12 mouse cellular contexts compared by ENCODE assay signal in the genomic region with DNA sequence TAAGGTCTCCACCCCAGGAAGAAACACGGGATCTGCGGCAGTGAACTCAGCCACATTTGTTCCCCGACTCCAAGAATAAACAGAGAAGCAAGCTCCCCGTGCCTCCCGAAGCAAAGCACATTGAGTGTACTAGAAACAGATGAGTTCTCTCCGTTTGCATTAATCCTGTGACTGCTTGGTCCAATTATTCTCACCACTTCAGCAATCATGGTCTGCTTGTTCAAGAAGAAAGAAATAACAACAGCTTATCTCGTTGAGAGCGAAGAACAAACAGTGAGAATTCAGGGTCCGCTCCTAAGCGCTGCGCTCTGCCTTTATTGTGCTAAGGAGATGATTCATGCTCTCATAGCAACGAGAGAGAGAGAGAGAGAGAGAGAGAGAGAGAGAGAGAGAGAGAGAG.
DNase-seq lines count a peak whose midpoint lies in the region; ATAC-seq lines count a peak whose summit lies in the region.
"Had no signal": no experiment of that assay in that cellular context is flagged by ENCODE, and none has a peak within 500 bp of the region (broad histone marks: within the 10 kb centered on the region; RNA-seq: fewer than 3 reads in every experiment).

No protein-coding gene starts in this region.

- H3K36me3 ChIP-seq in forebrain, embryonic 14.5 days (ENCODE audit: control insufficient read depth, insufficient read depth, low read length): no peaks in the 10 kb centered on the region
- H3K36me3 ChIP-seq in forebrain, embryonic 10.5 days (replicated peaks): no peaks in the 10 kb centered on the region
- H3K36me3 ChIP-seq in lung, embryonic 15.5 days: no peaks in the 10 kb centered on the region
- H3K36me3 ChIP-seq: G1E; hindbrain, embryonic 15.5 days; neural tube, embryonic 12.5 days had no signal

- peaks cover 9% of the 10 kb centered on the region for H3K4me1 ChIP-seq in forebrain, embryonic 14.5 days (ENCODE audit: control insufficient read depth, insufficient read depth, low read length)
- peaks cover 12% of the 10 kb centered on the region for H3K4me1 ChIP-seq in forebrain, embryonic 10.5 days
- peaks cover 35% of the 10 kb centered on the region for H3K4me1 ChIP-seq in lung, embryonic 15.5 days

- no peak overlapping the region for H3K27ac ChIP-seq in forebrain, embryonic 14.5 days (ENCODE audit: low read depth, low read length)
- no peak overlapping the region for H3K27ac ChIP-seq in forebrain, embryonic 10.5 days
- H3K27ac ChIP-seq in lung, embryonic 15.5 days: no peak overlapping the region
- H3K27ac ChIP-seq: hindbrain, embryonic 15.5 days; neural tube, embryonic 12.5 days had no signal

- no peaks in the 10 kb centered on the region for H3K9me3 ChIP-seq in forebrain, embryonic 14.5 days (replicated peaks; ENCODE audit: control insufficient read depth, low read length)
- H3K9me3 ChIP-seq in forebrain, embryonic 10.5 days: no peaks in the 10 kb centered on the region
- no peaks in the 10 kb centered on the region for H3K9me3 ChIP-seq in lung, embryonic 15.5 days
- H3K9me3 ChIP-seq: hindbrain, embryonic 15.5 days; neural tube, embryonic 12.5 days had no signal

- H3K9ac ChIP-seq in forebrain, embryonic 14.5 days (ENCODE audit: low read length): no peak overlapping the region
- H3K9ac ChIP-seq in lung, embryonic 15.5 days: no peak overlapping the region
- H3K9ac ChIP-seq: hindbrain, embryonic 15.5 days; neural tube, embryonic 12.5 days had no signal

- H3K27me3 ChIP-seq in forebrain, embryonic 14.5 days (replicated peaks; ENCODE audit: control insufficient read depth, insufficient read depth, low read length): no peaks in the 10 kb centered on the region
- peaks cover 7% of the 10 kb centered on the region; the same call in 1 of the 2 replicates for H3K27me3 ChIP-seq in forebrain, embryonic 10.5 days (ENCODE audit: poor library complexity, severe bottlenecking)
- no peaks in the 10 kb centered on the region for H3K27me3 ChIP-seq in lung, embryonic 15.5 days
- H3K27me3 ChIP-seq: neural tube, embryonic 12.5 days had no signal

- no peak overlapping the region for H3K4me3 ChIP-seq in forebrain, embryonic 14.5 days (ENCODE audit: low read depth, low read length)
- no peak overlapping the region for H3K4me3 ChIP-seq in forebrain, embryonic 10.5 days
- no peak overlapping the region for H3K4me3 ChIP-seq in lung, embryonic 15.5 days
- H3K4me3 ChIP-seq: hindbrain, embryonic 15.5 days; neural tube, embryonic 12.5 days had no signal

- peak; percentile 49 for DNase-seq in forebrain, embryonic 14.5 days (ENCODE audit: low spot score)
- no peak for DNase-seq in forebrain, embryonic 10.5 days (ENCODE audit: extremely low spot score, low spot score)
- DNase-seq in lung, postnatal 10 days: no peak
- peak; percentile 11 for DNase-seq in layer of hippocampus, adult 9-11 months
- DNase-seq in right cerebral cortex, postnatal 4 days: peak; percentile 8
- no peak for DNase-seq in cerebellum, postnatal 25 days
- DNase-seq in cerebellum, adult 9-10 months: no peak
- DNase-seq: cerebellum, adult 11-12 months had no signal

- peak; percentile 60; the same call in 1 of the 2 replicates for ATAC-seq in forebrain, embryonic 14.5 days
- ATAC-seq in lung, embryonic 15.5 days (ENCODE audit: borderline replicate concordance, extremely low read depth, low FRiP score, low TSS enrichment): no peak

- WGBS in forebrain, embryonic 14.5 days: 52% methylated on average over 12 of the region's 12 CpGs
- 68% methylated on average over 12 of the region's 12 CpGs for WGBS in forebrain, embryonic 10.5 days
- WGBS in lung, embryonic 15.5 days: 12% methylated on average over 12 of the region's 12 CpGs

- no peak overlapping the region for H3K4me2 ChIP-seq in forebrain, embryonic 14.5 days (ENCODE audit: low read length)
- H3K4me2 ChIP-seq in lung, embryonic 15.5 days: peak overlapping the region; percentile 25; the same call in 1 of the 2 replicates
- H3K4me2 ChIP-seq: hindbrain, embryonic 15.5 days; neural tube, embryonic 12.5 days had no signal

Comparison
In these comparisons a context has a peak if more than half of its experiments do, and no peak if none do; other contexts are left out.
1. DNase-seq: peak in forebrain, embryonic 14.5 days (single experiment), layer of hippocampus, adult 9-11 months (single experiment) and right cerebral cortex, postnatal 4 days (single experiment); none in forebrain, embryonic 10.5 days (single experiment), lung, postnatal 10 days (single experiment), cerebellum, postnatal 25 days (0 of 2) and cerebellum, adult 9-10 months (single experiment).